In the genomic region with DNA sequence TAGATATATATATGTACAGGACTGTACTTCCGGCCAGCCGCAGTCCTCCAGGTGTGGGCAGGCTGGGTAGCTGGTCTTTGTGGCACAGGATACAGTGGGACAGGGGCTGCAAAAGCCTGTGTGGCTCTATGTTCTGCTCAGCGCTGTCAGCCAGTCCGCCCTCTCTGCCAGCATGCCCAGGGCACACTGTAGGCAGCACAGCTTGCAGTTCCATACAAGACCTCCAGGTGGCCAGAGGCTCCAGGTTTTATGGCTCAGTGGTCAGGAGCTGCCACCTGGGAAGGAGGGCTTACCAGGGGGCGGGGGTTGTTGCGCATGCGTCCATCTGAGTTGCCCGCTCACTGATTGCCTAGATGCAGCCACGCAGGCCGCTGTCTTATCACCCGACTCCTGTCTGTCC, we compare ENCODE assay signal across 7 mouse cellular contexts. TPM values are rescaled to one million over a fixed set of nuclear protein-coding genes. Genes with fewer than 3 reads are reported as not detected.
A peak's percentile ranks its signal among the peaks of the same experiment; 100 is the strongest.
DNase-seq lines count a peak whose midpoint lies in the region; ATAC-seq and TF ChIP-seq lines count a peak whose summit lies in the region.

No protein-coding gene starts in this region.

- TF ChIP-seq POLR2A in liver, adult 2 months (IDR thresholded peaks at IDR 0.05; ENCODE audit: extremely low read depth, insufficient read depth, low read length), result no peak
- TF ChIP-seq POLR2A in bone marrow, adult 2 months (IDR thresholded peaks at IDR 0.05; ENCODE audit: borderline replicate concordance, control insufficient read depth, low read depth, low read length), result no peak

- ATAC-seq in liver, embryonic 11.5 days (replicated peaks; ENCODE audit: low FRiP score), result no peak

- H3K27ac ChIP-seq in liver, adult 2 months (replicated peaks; ENCODE audit: insufficient read depth, low read depth, low read length), result no peak overlapping the region
- H3K27ac ChIP-seq in liver, embryonic 11.5 days (ENCODE audit: low read depth, low read length), result no peak overlapping the region
- no peak overlapping the region for H3K27ac ChIP-seq in bone marrow, adult 2 months (ENCODE audit: control insufficient read depth, insufficient read depth, low read depth, low read length, poor library complexity)

- H3K36me3 ChIP-seq in liver, adult 2 months (ENCODE audit: control insufficient read depth, insufficient read depth, low read length), result no peaks in the 10 kb centered on the region
- H3K36me3 ChIP-seq in liver, embryonic 11.5 days (ENCODE audit: control insufficient read depth, insufficient read depth, low read length), result no peaks in the 10 kb centered on the region

- WGBS in liver, adult 2 months, result 89% methylated on average over 11 of the region's 11 CpGs
- 52% methylated on average over 11 of the region's 11 CpGs for WGBS in liver, embryonic 11.5 days
- WGBS in bone marrow, adult 2 months, result 84% methylated on average over 11 of the region's 11 CpGs

- no peaks in the 10 kb centered on the region for H3K9me3 ChIP-seq in liver, embryonic 11.5 days (ENCODE audit: control insufficient read depth, low read length)

- H3K4me3 ChIP-seq in liver, adult 2 months (ENCODE audit: insufficient read depth, low read depth, low read length), result no peak overlapping the region
- no peak overlapping the region for H3K4me3 ChIP-seq in liver, embryonic 11.5 days (ENCODE audit: low read depth, low read length)
- no peak overlapping the region for H3K4me3 ChIP-seq in bone marrow, adult 2 months (replicated peaks; ENCODE audit: control insufficient read depth, low read depth, low read length)

- no peaks in the 10 kb centered on the region for H3K27me3 ChIP-seq in liver, adult 2 months (ENCODE audit: control insufficient read depth, insufficient read depth, low read length)
- no peaks in the 10 kb centered on the region for H3K27me3 ChIP-seq in liver, embryonic 11.5 days (replicated peaks; ENCODE audit: control insufficient read depth, insufficient read depth, low read length)

- TF ChIP-seq CTCF in liver, adult 2 months (IDR thresholded peaks at IDR 0.05; ENCODE audit: low read depth, low read length), result peak; percentile 56
- peak; percentile 50; the same call in 1 of the 2 replicates for TF ChIP-seq CTCF in bone marrow, adult 2 months (IDR thresholded peaks at IDR 0.05; ENCODE audit: control insufficient read depth, insufficient read depth, low read length)

- no peaks in the 10 kb centered on the region for H3K79me2 ChIP-seq in liver, adult 2 months (ENCODE audit: control insufficient read depth, insufficient read depth, low read length)

- H3K4me2 ChIP-seq in liver, embryonic 11.5 days, result no peak overlapping the region

- no peaks in the 10 kb centered on the region for H3K4me1 ChIP-seq in liver, adult 2 months (ENCODE audit: control insufficient read depth, insufficient read depth, low read length)
- H3K4me1 ChIP-seq in liver, embryonic 11.5 days (replicated peaks; ENCODE audit: control insufficient read depth, insufficient read depth, low read length), result peaks cover 2% of the 10 kb centered on the region
- H3K4me1 ChIP-seq in bone marrow, adult 2 months (ENCODE audit: control insufficient read depth, insufficient read depth, low read length), result peaks cover 2% of the 10 kb centered on the region; the same call in 1 of the 2 replicates

- H3K9ac ChIP-seq in liver, adult 2 months (ENCODE audit: low read depth, low read length), result no peak overlapping the region
- H3K9ac ChIP-seq in liver, embryonic 11.5 days (ENCODE audit: low read depth, low read length), result no peak overlapping the region

- no peak for DNase-seq in liver, adult 2 months (ENCODE audit: extremely low read depth, low read depth, low spot score)
- DNase-seq in liver, embryonic 11.5 days (ENCODE audit: low spot score), result no peak
- DNase-seq in forelimb bud, embryonic 11.5 days (ENCODE audit: low read depth, low spot score), result peak; percentile 63
- DNase-seq in naive thymus-derived CD4-positive, alpha-beta T cell, adult 2 months (ENCODE audit: low read depth), result peak; percentile 44
- no peak for DNase-seq in urinary bladder, adult 18-20 months (ENCODE audit: low spot score in 2 of 2)
- DNase-seq in right cerebral cortex, postnatal 4 days, result no peak

RNA-seq across cellular contexts. Expression of a gene that starts 5.7 kb away (rescaled TPM):
- total RNA-seq in liver, adult 2 months (2014; rRNA removed), result 33.9 and 45.8 TPM in 2 replicates
- 29.7 and 33.4 TPM in 2 replicates for polyA plus RNA-seq in liver, adult 2 months (2012; rRNA removed)
- 2.2 and 2.5 TPM in 2 replicates for polyA plus RNA-seq in liver, embryonic 11.5 days (2014; fragmentation: Nextera tagmentation; extraction: Ambion mirVana)
- polyA plus RNA-seq in bone marrow, adult 2 months (2011; ENCODE audit: insufficient read depth, insufficient read length, low replicate concordance, missing spikeins), result 63.2 and 147 TPM in 2 replicates

RNA-seq across cellular contexts. Expression of a gene that starts 29.7 kb away (rescaled TPM):
- 4.5 and 6.2 TPM in 2 replicates for total RNA-seq in liver, adult 2 months (2014; rRNA removed)
- polyA plus RNA-seq in liver, adult 2 months (2012; rRNA removed), result 14.2 and 14.9 TPM in 2 replicates
- 25.0 and 28.6 TPM in 2 replicates for polyA plus RNA-seq in liver, embryonic 11.5 days (2014; fragmentation: Nextera tagmentation; extraction: Ambion mirVana)
- polyA plus RNA-seq in bone marrow, adult 2 months (2011; ENCODE audit: insufficient read depth, insufficient read length, low replicate concordance, missing spikeins), result 6.8 and 8.4 TPM in 2 replicates

RNA-seq across cellular contexts. Expression of a gene that starts 56.6 kb away (rescaled TPM):
- 0.09 and 0.20 TPM in 2 replicates for total RNA-seq in liver, adult 2 months (2014; rRNA removed)
- 0.11 and 0.19 TPM in 2 replicates for polyA plus RNA-seq in liver, adult 2 months (2012; rRNA removed)
- 0.27 and 0.43 TPM in 2 replicates for polyA plus RNA-seq in liver, embryonic 11.5 days (2014; fragmentation: Nextera tagmentation; extraction: Ambion mirVana)
- polyA plus RNA-seq in bone marrow, adult 2 months (2011; ENCODE audit: insufficient read depth, insufficient read length, low replicate concordance, missing spikeins), result 0.40 and 0.60 TPM in 2 replicates

RNA-seq across cellular contexts. Expression of a gene that starts 57.4 kb away (rescaled TPM):
- total RNA-seq in liver, adult 2 months (2014; rRNA removed), result 8.1 and 8.5 TPM in 2 replicates
- polyA plus RNA-seq in liver, adult 2 months (2012; rRNA removed), result 12.8 and 13.2 TPM in 2 replicates
- 58.8 and 61.8 TPM in 2 replicates for polyA plus RNA-seq in liver, embryonic 11.5 days (2014; fragmentation: Nextera tagmentation; extraction: Ambion mirVana)
- 46.1 and 53.9 TPM in 2 replicates for polyA plus RNA-seq in bone marrow, adult 2 months (2011; ENCODE audit: insufficient read depth, insufficient read length, low replicate concordance, missing spikeins)

Comparison
In these comparisons a context has a peak if more than half of its experiments do, and no peak if none do; other contexts are left out.
1. DNase-seq: peak in forelimb bud, embryonic 11.5 days (single experiment) and naive thymus-derived CD4-positive, alpha-beta T cell, adult 2 months (single experiment); none in liver, adult 2 months (single experiment), liver, embryonic 11.5 days (single experiment), urinary bladder, adult 18-20 months (0 of 2) and right cerebral cortex, postnatal 4 days (single experiment).